Mouse (Mus musculus) lung, adult 2 months (tissue): ENCODE results near the gene Slc25a5.

Experiments used
- CTCF ChIP-seq: fragments of 200-500 bp; IDR thresholded peaks from 2 replicates; pipeline ENCODE4 v1.5.1; 2011; ENCODE audit warnings: mild to moderate bottlenecking, low read length, control low read depth; ENCODE audit not compliant: insufficient read depth
- POLR2A ChIP-seq: fragments of 200-500 bp; IDR thresholded peaks from 2 replicates; pipeline ENCODE4 v1.6.1; 2011; ENCODE audit warnings: low read depth, mild to moderate bottlenecking, control low read depth, low read length, borderline replicate concordance; ENCODE audit errors: extremely low read depth

- TF ChIP-seq POLR2A = no peak
- no peak for TF ChIP-seq CTCF
Measured at GRCm38 (mm10) chrX:36804196-36804595, 8.7 kb downstream of the Slc25a5 start.
